Mouse (Mus musculus) forebrain, embryonic 16.5 days (tissue): ENCODE data around the gene Calm2. TPM values are rescaled to one million over a fixed set of nuclear protein-coding genes. Genes with fewer than 3 reads are reported as not detected.
A peak's percentile ranks its signal among the peaks of the same experiment; 100 is the strongest.

Source experiments
- ATAC-seq: fragments of 200-750 bp; cut with Nextera tagmentation; 2 replicates; pipeline ENCODE4 v1.8.0; 2017; ENCODE audit warnings: mild to moderate bottlenecking, moderate library complexity
- H3K27ac ChIP-seq: fragments of 300-500 bp; sonication (generic); 2 replicates; pipeline ENCODE4 v1.5.1; 2014; ENCODE audit warnings: low read length, control low read depth
- H3K27me3 ChIP-seq: fragments of 300-500 bp; sonication (generic); replicated peaks from 2 replicates; pipeline ENCODE4 v1.6.1; 2014; ENCODE audit warnings: low read length; ENCODE audit not compliant: control insufficient read depth, insufficient read depth
- H3K36me3 ChIP-seq: fragments of 300-500 bp; sonication (generic); 2 replicates; pipeline ENCODE4 v1.6.1; 2014; ENCODE audit not compliant: control insufficient read depth, insufficient read depth
- H3K4me1 ChIP-seq: fragments of 300-500 bp; sonication (generic); replicated peaks from 2 replicates; pipeline ENCODE4 v1.6.1; 2014; ENCODE audit warnings: low read length; ENCODE audit not compliant: control insufficient read depth, insufficient read depth
- H3K4me2 ChIP-seq: fragments of 300-500 bp; sonication (generic); 2 replicates; pipeline ENCODE4 v1.6.1; 2014; ENCODE audit warnings: mild to moderate bottlenecking, low read length, control low read depth
- H3K4me3 ChIP-seq: fragments of 300-500 bp; sonication (generic); replicated peaks from 2 replicates; pipeline ENCODE4 v1.5.1; 2014; ENCODE audit warnings: mild to moderate bottlenecking, low read length, control low read depth
- H3K9ac ChIP-seq: fragments of 300-500 bp; sonication (generic); replicated peaks from 2 replicates; pipeline ENCODE4 v1.6.1; 2014; ENCODE audit warnings: low read depth, low read length, control low read depth
- H3K9me3 ChIP-seq: fragments of 300-500 bp; sonication (generic); 2 replicates; pipeline ENCODE4 v1.6.1; 2016; ENCODE audit warnings: low read length; ENCODE audit not compliant: control insufficient read depth
- WGBS: fragments of 180-500 bp; shearing (Covaris S2); extraction: QIAGEN DNeasy Blood & Tissue Kit; methylation state at CpG from one replicate; pipeline ENCODE4 v1.1.7; 2014; 5-methylcytosine and 5-hydroxymethylcytosine counted together
- polyA plus RNA-seq: library from polyadenylated mRNA; unstranded; fragments of >200 nt; fragmentation: Nextera tagmentation; extraction: Ambion mirVana; gene quantifications from 2 replicates; pipeline ENCODE4 v1.2.1, GENCODE M21; 2015

The Calm2 gene
- polyA plus RNA-seq, 1 experiment from 2014 or later: 2,147 TPM

- Histone ChIP-seq H3K27me3 (no peaks in the 10 kb centered on the region), H3K9ac (no peak overlapping the region), H3K4me3 (no peak overlapping the region), H3K9me3 (no peaks in the 10 kb centered on the region), H3K27ac (no peak overlapping the region), H3K4me2 (no peak overlapping the region), H3K4me1 (peaks cover 23% of the 10 kb centered on the region), H3K36me3 (no peaks in the 10 kb centered on the region; the same call in 1 of the 2 replicates)
- ATAC-seq: no peak
- whole genome bisulfite sequencing: 72% methylated on average over 9 of the region's 9 CpGs
These were observed 1.6 kb upstream of the Calm2 start for GRCm38 (mm10) chr17:87448339-87448738.

- Histone ChIP-seq H3K4me2 (peak overlapping the region; percentile 72), H3K36me3 (no peaks in the 10 kb centered on the region; the same call in 1 of the 2 replicates), H3K27ac (peak overlapping the region; percentile 99), H3K27me3 (no peaks in the 10 kb centered on the region), H3K4me3 (peak overlapping the region; percentile 93), H3K9me3 (no peaks in the 10 kb centered on the region), H3K4me1 (peaks cover 28% of the 10 kb centered on the region), H3K9ac (peak overlapping the region; percentile 84)
- no peak for ATAC-seq
- 20% methylated on average over 12 of the region's 12 CpGs for WGBS
These were observed 971 bp upstream of the Calm2 start for GRCm38 (mm10) chr17:87447612-87448200.

- peaks cover 36% of the 10 kb centered on the region for H3K4me1 ChIP-seq
- H3K4me3 ChIP-seq: peak overlapping the region; percentile 93
- H3K27ac ChIP-seq: peak overlapping the region; percentile 99
- peaks cover 2% of the 10 kb centered on the region for H3K36me3 ChIP-seq
- no peaks in the 10 kb centered on the region for H3K9me3 ChIP-seq
- H3K4me2 ChIP-seq: peak overlapping the region; percentile 93
- peak; percentile 76 for ATAC-seq
- WGBS: under 1% methylated on average over 61 of the region's 86 CpGs
- peak overlapping the region; percentile 100 for H3K9ac ChIP-seq
- no peaks in the 10 kb centered on the region for H3K27me3 ChIP-seq
These were observed 593 bp downstream of the Calm2 start for GRCm38 (mm10) chr17:87445917-87446766.

- H3K36me3 ChIP-seq: peaks cover 2% of the 10 kb centered on the region
- H3K9ac ChIP-seq: peak overlapping the region; percentile 100
- WGBS: 0% methylated on average over 13 of the region's 13 CpGs
- no peaks in the 10 kb centered on the region for H3K9me3 ChIP-seq
- H3K4me1 ChIP-seq: peaks cover 37% of the 10 kb centered on the region
- peak overlapping the region; percentile 99 for H3K27ac ChIP-seq
- peak overlapping the region; percentile 93 for H3K4me3 ChIP-seq
- H3K4me2 ChIP-seq: peak overlapping the region; percentile 93
- no peaks in the 10 kb centered on the region for H3K27me3 ChIP-seq
- ATAC-seq: no peak
These were observed 1.3 kb downstream of the Calm2 start for GRCm38 (mm10) chr17:87445337-87445916.

- H3K9ac ChIP-seq: no peak overlapping the region; the same call in 1 of the 2 replicates
- no peaks in the 10 kb centered on the region for H3K9me3 ChIP-seq
- no peak overlapping the region for H3K27ac ChIP-seq
- H3K4me2 ChIP-seq: peak overlapping the region; percentile 65
- peak overlapping the region; percentile 39 for H3K4me3 ChIP-seq
- peaks cover 2% of the 10 kb centered on the region for H3K36me3 ChIP-seq
- H3K4me1 ChIP-seq: peaks cover 41% of the 10 kb centered on the region
- no peaks in the 10 kb centered on the region for H3K27me3 ChIP-seq
- WGBS: 26% methylated on average over 4 of the region's 4 CpGs
- ATAC-seq: no peak
These were observed 2.0 kb downstream of the Calm2 start for GRCm38 (mm10) chr17:87444763-87445162.

- Histone ChIP-seq H3K36me3 (peaks cover 2% of the 10 kb centered on the region), H3K9ac (no peak overlapping the region; the same call in 1 of the 2 replicates), H3K4me2 (0 out of 2 replicates have a peak overlapping the region, but pooled peaks have one; percentile 15), H3K9me3 (no peaks in the 10 kb centered on the region), H3K4me1 (peaks cover 33% of the 10 kb centered on the region), H3K27ac (no peak overlapping the region), H3K4me3 (no peak overlapping the region), H3K27me3 (no peaks in the 10 kb centered on the region)
- WGBS: 68% methylated on average over 2 of the region's 2 CpGs
- ATAC-seq: no peak
These were observed 5.2 kb downstream of the Calm2 start for GRCm38 (mm10) chr17:87441537-87441936.

- ATAC-seq: no peak
- no peak overlapping the region for H3K9ac ChIP-seq
- H3K27me3 ChIP-seq: no peaks in the 10 kb centered on the region
- peaks cover 29% of the 10 kb centered on the region for H3K4me1 ChIP-seq
- no peaks in the 10 kb centered on the region for H3K9me3 ChIP-seq
- no peak overlapping the region for H3K4me2 ChIP-seq
- H3K4me3 ChIP-seq: no peak overlapping the region
- 89% methylated on average over 2 of the region's 2 CpGs for WGBS
- peaks cover 12% of the 10 kb centered on the region for H3K36me3 ChIP-seq
- no peak overlapping the region for H3K27ac ChIP-seq
These were observed 7.3 kb downstream of the Calm2 start for GRCm38 (mm10) chr17:87439441-87439840.

GRCm38 (mm10) chr17:87433929-87434328 lies 12.8 kb downstream of the Calm2 start:
- Histone ChIP-seq H3K27me3 (no peaks in the 10 kb centered on the region), H3K4me1 (no peaks in the 10 kb centered on the region), H3K27ac (no peak overlapping the region), H3K4me3 (no peak overlapping the region), H3K9me3 (no peaks in the 10 kb centered on the region), H3K4me2 (no peak overlapping the region), H3K9ac (no peak overlapping the region), H3K36me3 (peaks cover 37% of the 10 kb centered on the region)
- ATAC-seq: no peak
- WGBS: 90% methylated on average over 3 of the region's 3 CpGs

GRCm38 (mm10) chr17:87432743-87433142 lies 14.0 kb downstream of the Calm2 start:
- H3K9me3 ChIP-seq: no peaks in the 10 kb centered on the region
- H3K4me3 ChIP-seq: no peak overlapping the region
- H3K9ac ChIP-seq: no peak overlapping the region
- H3K27me3 ChIP-seq: no peaks in the 10 kb centered on the region
- ATAC-seq: no peak
- 96% methylated on average over 5 of the region's 5 CpGs for WGBS
- H3K36me3 ChIP-seq: peaks cover 37% of the 10 kb centered on the region
- no peaks in the 10 kb centered on the region for H3K4me1 ChIP-seq
- no peak overlapping the region for H3K4me2 ChIP-seq
- H3K27ac ChIP-seq: no peak overlapping the region
